Mouse (Mus musculus) small intestine, adult 2 months (tissue): ENCODE measurements around the gene Whamm. TPM values are rescaled to one million over a fixed set of nuclear protein-coding genes. Genes with fewer than 3 reads are reported as not detected.

Source experiments
- H3K27ac ChIP-seq: fragments of 200-500 bp; 2 replicates; pipeline ENCODE4 v1.5.1; 2012; ENCODE audit warnings: low read depth, low read length, control low read depth, inconsistent platforms; ENCODE audit not compliant: insufficient read depth
- H3K27me3 ChIP-seq: fragments of 200-500 bp; 2 replicates; pipeline ENCODE4 v1.6.1; 2012; ENCODE audit warnings: mild to moderate bottlenecking, moderate library complexity, low read length, inconsistent platforms; ENCODE audit not compliant: control insufficient read depth, insufficient read depth
- H3K36me3 ChIP-seq: fragments of 200-500 bp; 2 replicates; pipeline ENCODE4 v1.6.1; 2012; ENCODE audit warnings: mild to moderate bottlenecking, low read length, control low read depth, inconsistent platforms; ENCODE audit not compliant: control insufficient read depth, insufficient read depth
- H3K4me1 ChIP-seq: fragments of 200-500 bp; 2 replicates; pipeline ENCODE4 v1.6.1; 2012; ENCODE audit warnings: low read length, inconsistent platforms, mixed read lengths; ENCODE audit not compliant: control insufficient read depth, insufficient read depth, insufficient read length
- H3K4me3 ChIP-seq: fragments of 200-500 bp; 2 replicates; pipeline ENCODE4 v1.5.1; 2012; ENCODE audit warnings: low read depth, mild to moderate bottlenecking, control low read depth, inconsistent platforms, low read length, moderate library complexity
- CTCF ChIP-seq: fragments of 200-500 bp; IDR thresholded peaks from 2 replicates; pipeline ENCODE4 v1.5.1; 2012; ENCODE audit warnings: low read depth, mild to moderate bottlenecking, control low read depth, inconsistent platforms, low read length, moderate library complexity, mixed read lengths; ENCODE audit not compliant: insufficient replicate concordance, insufficient read length; ENCODE audit errors: extremely low read depth
- POLR2A ChIP-seq: fragments of 200-500 bp; IDR thresholded peaks from 2 replicates; pipeline ENCODE4 v1.6.1; 2012; ENCODE audit warnings: low read depth, mild to moderate bottlenecking, control low read depth, inconsistent platforms, low read length, moderate library complexity
- WGBS: fragments of 180-500 bp; shearing (Covaris S2); methylation state at CpG from one replicate; pipeline ENCODE4 v1.1.7; 2018; 5-methylcytosine and 5-hydroxymethylcytosine counted together
- polyA plus RNA-seq: library from polyadenylated mRNA; depleted of rRNA; stranded (reverse); fragments of >200 nt; gene quantifications from 2 replicates; pipeline ENCODE4 v1.2.3, GENCODE M21; 2012

Whamm gene
- polyA plus RNA-seq, 1 experiment: 34.0 TPM

DNA sequence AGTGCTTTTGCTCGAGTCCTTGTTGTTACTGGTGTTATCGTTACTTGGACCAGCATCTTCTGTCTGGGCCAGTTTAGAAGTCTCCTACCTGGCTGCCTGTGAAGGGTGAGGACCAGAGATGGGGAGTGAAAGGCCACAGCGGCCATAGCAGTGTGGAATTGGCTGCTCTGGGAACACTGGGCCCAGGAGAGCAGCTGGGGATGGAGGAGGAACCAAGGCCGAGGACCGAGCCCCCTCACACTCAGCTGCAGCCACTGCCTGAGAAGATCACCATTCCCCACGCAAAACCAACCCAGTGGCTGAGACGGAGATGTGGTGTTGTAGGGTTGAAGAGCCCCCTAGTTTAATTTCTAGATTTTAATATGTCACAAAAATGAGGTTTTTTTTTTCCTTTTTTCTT, 6.3 kb upstream of the Whamm start:
- H3K27ac ChIP-seq: no peak overlapping the region
- no peak overlapping the region for H3K4me3 ChIP-seq
- no peaks in the 10 kb centered on the region for H3K27me3 ChIP-seq
- WGBS: 85% methylated on average over 7 of the region's 7 CpGs
- H3K4me1 ChIP-seq: no peaks in the 10 kb centered on the region
- H3K36me3 ChIP-seq: no peaks in the 10 kb centered on the region
- TF ChIP-seq CTCF (no peak), POLR2A (no peak)

DNA sequence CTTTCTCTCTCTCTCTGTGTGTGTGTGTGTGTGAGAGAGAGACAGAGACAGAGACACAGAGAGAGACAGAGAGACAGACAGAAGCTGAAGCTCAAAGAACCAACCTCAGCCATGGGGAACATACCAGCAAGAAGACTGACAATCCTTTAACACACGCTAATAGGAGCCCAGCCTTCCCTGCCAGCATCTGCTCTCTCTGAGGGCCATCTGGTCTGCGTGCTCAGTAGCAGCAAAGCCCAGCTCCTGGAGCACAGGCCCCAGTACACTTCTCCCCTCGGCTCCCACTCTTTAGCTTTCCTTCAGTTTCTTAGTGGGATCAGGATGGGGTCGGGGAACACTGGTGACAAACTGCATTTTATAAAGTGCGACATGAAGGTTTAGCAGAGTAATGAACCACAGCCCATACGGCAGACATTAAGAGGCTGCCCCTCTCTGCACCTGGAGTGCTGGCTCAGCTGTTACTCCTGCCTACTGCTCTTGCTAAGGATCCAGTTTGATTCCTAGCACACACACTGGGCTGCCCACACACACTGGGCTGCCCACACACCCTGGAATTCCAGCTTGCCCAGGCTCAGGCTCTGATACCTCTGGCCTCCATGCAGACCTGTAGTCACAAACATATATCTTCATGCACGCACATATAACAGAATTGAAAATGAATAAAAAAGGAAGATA, 5.5 kb upstream of the Whamm start:
- TF ChIP-seq CTCF: no peak
- no peak for TF ChIP-seq POLR2A
- H3K27me3 ChIP-seq: no peaks in the 10 kb centered on the region
- H3K4me3 ChIP-seq: no peak overlapping the region
- H3K36me3 ChIP-seq: no peaks in the 10 kb centered on the region
- 81% methylated on average over 7 of the region's 7 CpGs for WGBS
- no peaks in the 10 kb centered on the region for H3K4me1 ChIP-seq
- no peak overlapping the region for H3K27ac ChIP-seq

DNA sequence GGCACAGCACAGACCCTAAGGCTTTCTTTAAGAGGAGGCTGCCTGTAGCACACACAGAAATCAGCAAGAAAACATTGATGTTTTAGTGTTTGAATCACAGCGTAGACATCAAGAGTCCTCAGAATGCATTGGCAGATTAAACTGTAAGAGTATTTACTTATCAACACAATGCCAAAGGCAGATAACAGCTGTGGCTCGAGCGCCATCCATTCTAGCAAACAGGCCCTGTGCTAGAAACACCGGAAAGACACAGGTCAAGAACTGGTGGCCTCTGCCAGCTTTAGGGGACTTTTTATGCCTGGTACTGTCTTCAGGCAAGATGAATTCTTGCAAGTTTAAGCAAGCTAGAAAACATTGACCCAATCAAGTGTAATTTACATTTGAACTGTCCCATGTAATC, 4.7 kb upstream of the Whamm start:
- Histone ChIP-seq H3K4me3 (no peak overlapping the region), H3K36me3 (no peaks in the 10 kb centered on the region), H3K27ac (no peak overlapping the region), H3K4me1 (no peaks in the 10 kb centered on the region), H3K27me3 (no peaks in the 10 kb centered on the region)
- 79% methylated on average over 4 of the region's 4 CpGs for WGBS
- TF ChIP-seq CTCF: no peak
- TF ChIP-seq POLR2A: no peak

DNA sequence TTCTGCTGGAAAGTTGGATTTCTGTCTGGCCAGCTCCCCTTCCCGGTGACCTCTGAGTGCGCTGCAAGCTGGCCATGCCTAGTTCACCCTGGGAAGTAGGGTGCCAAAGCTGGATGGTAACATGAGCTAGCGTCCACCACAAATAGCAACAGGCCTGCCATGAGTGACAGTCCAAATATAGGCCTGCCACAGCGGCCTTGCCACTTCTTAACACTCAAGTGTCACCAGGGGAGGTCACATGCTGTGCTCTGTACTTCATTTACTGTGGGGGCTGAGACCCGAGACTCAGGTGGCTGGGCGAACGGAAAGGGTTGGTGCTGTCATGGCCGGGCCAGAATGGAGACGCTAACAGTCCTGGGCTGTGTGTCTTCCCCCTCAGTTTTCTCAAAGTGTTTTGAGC, 4.2 kb upstream of the Whamm start, which contains the start of gene Fsd2:
Fsd2 (minus strand) TSS at position 53 of the 400 bp plus-strand sequence.
- TF ChIP-seq CTCF: no peak
- no peak for TF ChIP-seq POLR2A
- no peak within 1 kb of the TSS for H3K4me3 ChIP-seq
- H3K27ac ChIP-seq: no peak within 1 kb of the TSS
- 88% methylated on average over 9 of the region's 9 CpGs for WGBS
- H3K4me1 ChIP-seq: no peaks in the 10 kb centered on the region
- no peaks in the 10 kb centered on the region for H3K27me3 ChIP-seq
- H3K36me3 ChIP-seq: no peaks in the 10 kb centered on the region

DNA sequence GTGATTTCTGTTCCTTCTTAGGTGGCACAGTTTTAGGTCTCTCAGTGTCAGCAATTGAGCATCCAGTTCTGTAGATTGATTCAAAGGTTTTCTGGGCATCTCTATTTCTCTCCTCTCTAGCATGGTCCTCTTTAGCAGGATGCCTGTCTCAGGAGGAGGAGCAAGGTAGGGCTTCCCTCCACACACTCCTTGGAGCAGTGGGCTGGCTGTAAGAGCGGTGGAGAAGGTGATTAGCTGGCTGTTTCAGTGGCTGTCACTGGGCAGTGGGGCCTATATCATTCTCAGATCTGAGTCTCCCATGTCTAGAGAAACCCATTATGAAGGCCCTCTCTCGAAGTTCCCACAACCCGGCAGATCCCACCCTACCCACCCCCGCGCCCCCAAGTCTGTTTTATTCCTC, 3.7 kb upstream of the Whamm start:
- Histone ChIP-seq H3K36me3 (no peaks in the 10 kb centered on the region), H3K4me3 (no peak overlapping the region), H3K4me1 (no peaks in the 10 kb centered on the region), H3K27ac (no peak overlapping the region), H3K27me3 (no peaks in the 10 kb centered on the region)
- no peak for TF ChIP-seq POLR2A
- TF ChIP-seq CTCF: no peak
- 91% methylated on average over 5 of the region's 5 CpGs for WGBS

DNA sequence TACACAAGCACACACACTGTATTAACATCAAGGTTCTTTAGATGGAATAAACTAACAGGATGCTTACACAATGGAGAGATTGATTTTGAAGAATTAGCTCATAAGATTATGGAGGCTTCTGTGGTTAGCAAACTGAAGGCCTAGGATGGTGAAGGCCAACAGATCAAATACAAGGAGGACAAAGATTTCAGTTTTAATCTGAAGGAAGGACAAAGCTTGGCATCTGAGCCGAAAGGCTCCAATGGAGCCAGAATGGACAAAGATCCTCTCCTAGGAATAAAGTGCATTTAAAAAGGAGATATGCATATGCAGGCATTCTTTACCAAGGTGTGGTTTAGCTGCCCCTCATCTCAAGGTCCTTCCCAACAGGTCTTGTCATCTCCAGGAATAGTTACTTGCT, 1.2 kb upstream of the Whamm start:
- Histone ChIP-seq H3K4me3 (no peak overlapping the region), H3K27ac (no peak overlapping the region), H3K27me3 (no peaks in the 10 kb centered on the region), H3K36me3 (peaks cover 1% of the 10 kb centered on the region), H3K4me1 (peaks cover 5% of the 10 kb centered on the region; the same call in 1 of the 2 replicates)
- WGBS: 95% methylated on average over 1 of the region's 1 CpGs
- TF ChIP-seq CTCF (no peak), POLR2A (no peak)

DNA sequence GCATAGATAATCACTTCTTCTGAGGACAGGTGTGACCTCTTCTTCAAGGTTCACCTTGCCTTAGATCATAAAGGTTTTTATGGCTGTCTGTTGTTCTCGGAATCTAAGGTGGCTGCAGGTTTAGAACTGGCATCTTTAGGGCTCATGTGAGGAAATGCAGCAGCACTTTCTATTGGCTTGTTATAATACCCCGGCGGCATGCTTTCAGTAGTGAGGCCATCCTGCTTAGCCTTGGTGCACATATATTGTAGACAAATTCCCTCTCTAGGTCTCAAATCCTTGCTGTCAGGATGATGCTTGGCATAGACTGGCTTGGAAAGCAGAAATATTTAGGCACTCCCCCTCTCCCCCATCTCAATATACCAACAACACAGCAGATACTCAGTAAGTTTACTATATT, 795 bp upstream of the Whamm start:
- H3K27ac ChIP-seq: no peak overlapping the region
- no peaks in the 10 kb centered on the region for H3K27me3 ChIP-seq
- TF ChIP-seq CTCF: no peak
- no peak for TF ChIP-seq POLR2A
- H3K36me3 ChIP-seq: peaks cover 5% of the 10 kb centered on the region
- H3K4me3 ChIP-seq: no peak overlapping the region
- peaks cover 5% of the 10 kb centered on the region; the same call in 1 of the 2 replicates for H3K4me1 ChIP-seq
- 76% methylated on average over 3 of the region's 3 CpGs for WGBS
